Mouse (Mus musculus) gastrocnemius, postnatal 14 days (tissue): Measurements from ENCODE around the gene Prdm11. TPM values are rescaled to one million over a fixed set of nuclear protein-coding genes. Genes with fewer than 3 reads are reported as not detected.

Source experiments
- DNase-seq: peaks from one replicate; pipeline ENCODE4 v3.0.0; 2021; ENCODE audit warnings: mixed read lengths
- intact Hi-C: fragments of 180-260 bp; cut with DNase I; formaldehyde crosslinking; loops from one replicate; pipeline ENCODE4 v1.15.1; 2025; ENCODE audit warnings: low total_unique reads
- total RNA-seq, 2 experiments: library from RNA; stranded (reverse); gene quantifications; 2 replicates each; pipeline ENCODE4 v1.2.3; 2021

The Prdm11 gene
- total RNA-seq, 2 experiments from 2014 or later = 1.6 to 1.9 TPM

GRCm38 (mm10) chr2:93017151-93017550 lies 28.8 kb downstream of the Prdm11 start:
- DNase-seq = no peak
- intact Hi-C loops = no loop called here

GRCm38 (mm10) chr2:93015041-93015440 lies 30.9 kb downstream of the Prdm11 start:
- DNase-seq = no peak
- intact Hi-C loops = no loop called here

- intact Hi-C loops = no loop called here
- DNase-seq = peak; percentile 45
These were observed 31.7 kb downstream of the Prdm11 start for GRCm38 (mm10) chr2:93014093-93014937.

- no peak for DNase-seq
- intact Hi-C loops = no loop called here
These were observed 32.4 kb downstream of the Prdm11 start for GRCm38 (mm10) chr2:93013415-93014092.

- DNase-seq = no peak
- intact Hi-C loops = no loop called here
These were observed 33.0 kb downstream of the Prdm11 start for GRCm38 (mm10) chr2:93012976-93013375.

- intact Hi-C loops = no loop called here
- DNase-seq = no peak
These were observed 34.0 kb downstream of the Prdm11 start for GRCm38 (mm10) chr2:93011933-93012332.

GRCm38 (mm10) chr2:93011465-93011864 lies 34.5 kb downstream of the Prdm11 start:
- DNase-seq = no peak
- intact Hi-C loops = no loop called here

- intact Hi-C loops = no loop called here
- no peak for DNase-seq
These were observed 37.8 kb downstream of the Prdm11 start for GRCm38 (mm10) chr2:93007967-93008685.

- intact Hi-C loops = no loop called here
- no peak for DNase-seq
These were observed 40.9 kb downstream of the Prdm11 start for GRCm38 (mm10) chr2:93005028-93005427.

GRCm38 (mm10) chr2:92991976-92992375 lies 54.0 kb downstream of the Prdm11 start:
- DNase-seq = no peak
- intact Hi-C loops = no loop called here

- intact Hi-C loops = no loop called here
- DNase-seq = no peak
These were observed 56.4 kb downstream of the Prdm11 start for GRCm38 (mm10) chr2:92989593-92989992.

- peak; percentile 77 for DNase-seq
- intact Hi-C loops = no loop called here
These were observed 57.9 kb downstream of the Prdm11 start for GRCm38 (mm10) chr2:92987901-92988631.

- DNase-seq = no peak
- intact Hi-C loops = no loop called here
These were observed 58.8 kb downstream of the Prdm11 start for GRCm38 (mm10) chr2:92987108-92987618.

- intact Hi-C loops = no loop called here
These were observed 60.4 kb downstream of the Prdm11 start for GRCm38 (mm10) chr2:92985600-92985999.

GRCm38 (mm10) chr2:92985171-92985570 lies 60.8 kb downstream of the Prdm11 start:
- intact Hi-C loops = no loop called here
- no peak for DNase-seq

More at GRCm38 (mm10) chr2:92985600-92985999, 60.4 kb downstream of the Prdm11 start:
- DNase-seq = no peak

- intact Hi-C loops = no loop called here
- no peak for DNase-seq
These were observed 61.5 kb downstream of the Prdm11 start for GRCm38 (mm10) chr2:92984321-92985108.

- intact Hi-C loops = no loop called here
- DNase-seq = no peak
These were observed 62.7 kb downstream of the Prdm11 start for GRCm38 (mm10) chr2:92983273-92983620.

- intact Hi-C loops = no loop called here
- DNase-seq = no peak
These were observed 63.2 kb downstream of the Prdm11 start for GRCm38 (mm10) chr2:92982591-92983272.
